Mouse (Mus musculus): ENCODE results near the gene Rnf217.

DNA sequence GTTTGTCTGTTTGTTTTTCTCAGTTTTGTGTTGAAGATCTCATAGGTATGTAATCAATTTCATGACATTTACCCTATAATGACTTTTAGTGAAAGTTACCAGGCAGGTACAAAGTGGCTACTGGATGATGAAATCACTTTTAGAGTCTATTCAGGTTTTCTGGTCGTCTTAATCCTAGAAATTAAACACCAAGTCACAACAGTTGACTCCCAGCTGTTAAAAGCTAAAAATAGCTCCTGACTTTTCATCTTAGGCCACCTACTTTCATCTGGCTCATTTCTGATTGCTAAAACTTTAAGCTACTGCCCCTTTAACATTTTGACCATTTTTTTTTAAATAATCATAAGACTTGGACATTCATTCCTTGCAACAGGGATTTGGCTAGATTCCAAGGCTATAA is 161.9 kb downstream of the Rnf217 start:
- TF ChIP-seq CTCF (IDR thresholded peaks at IDR 0.05; ENCODE audit: low read depth) (no peak), EP300 (IDR thresholded peaks at IDR 0.05; ENCODE audit: low read depth) (no peak)
